In genomic region chr6:142571629-142572360, GRCm38 (mm10) we compare ENCODE assay signal across 8 mouse cellular contexts. TPM values are rescaled to one million over a fixed set of nuclear protein-coding genes. Genes with fewer than 3 reads are reported as not detected.
DNase-seq lines count a peak whose midpoint lies in the region; ATAC-seq lines count a peak whose summit lies in the region.

No protein-coding gene starts in this region.

- H3K4me1 ChIP-seq in lung, embryonic 16.5 days (replicated peaks; ENCODE audit: control insufficient read depth, insufficient read depth, low read length): peaks cover 20% of the 10 kb centered on the region
- peaks cover 23% of the 10 kb centered on the region for H3K4me1 ChIP-seq in forebrain, embryonic 13.5 days
- peaks cover 23% of the 10 kb centered on the region for H3K4me1 ChIP-seq in kidney, embryonic 16.5 days (ENCODE audit: insufficient read depth, low read length)
- H3K4me1 ChIP-seq in midbrain, embryonic 13.5 days (replicated peaks): peaks cover 25% of the 10 kb centered on the region

- H3K27me3 ChIP-seq in lung, embryonic 16.5 days (ENCODE audit: control insufficient read depth, insufficient read depth, low read depth, low read length): peaks cover 20% of the 10 kb centered on the region
- H3K27me3 ChIP-seq in forebrain, embryonic 13.5 days: peaks cover 62% of the 10 kb centered on the region
- H3K27me3 ChIP-seq in kidney, embryonic 16.5 days (ENCODE audit: insufficient read depth, low read length): peaks cover 38% of the 10 kb centered on the region
- peaks cover 64% of the 10 kb centered on the region for H3K27me3 ChIP-seq in midbrain, embryonic 13.5 days

- peak overlapping the region; percentile 48 for H3K9ac ChIP-seq in lung, embryonic 16.5 days (ENCODE audit: low read length)
- peak overlapping the region; percentile 53 for H3K9ac ChIP-seq in forebrain, embryonic 13.5 days
- peak overlapping the region; percentile 71 for H3K9ac ChIP-seq in kidney, embryonic 16.5 days (replicated peaks; ENCODE audit: low read length)
- peak overlapping the region; percentile 53 for H3K9ac ChIP-seq in midbrain, embryonic 13.5 days (replicated peaks)

- no peaks in the 10 kb centered on the region for H3K36me3 ChIP-seq in lung, embryonic 16.5 days (ENCODE audit: control insufficient read depth, insufficient read depth, low read length)
- no peaks in the 10 kb centered on the region for H3K36me3 ChIP-seq in forebrain, embryonic 13.5 days (ENCODE audit: poor library complexity, severe bottlenecking)
- no peaks in the 10 kb centered on the region for H3K36me3 ChIP-seq in kidney, embryonic 16.5 days (ENCODE audit: insufficient read depth, low read length)
- no peaks in the 10 kb centered on the region for H3K36me3 ChIP-seq in midbrain, embryonic 13.5 days

- ATAC-seq in lung, embryonic 16.5 days (ENCODE audit: low read depth): peak; percentile 11; the same call in 1 of the 2 replicates
- ATAC-seq in forebrain, embryonic 13.5 days: peak; percentile 40; the same call in 1 of the 2 replicates
- ATAC-seq in kidney, embryonic 16.5 days (ENCODE audit: low FRiP score, low TSS enrichment): peak; percentile 40; the same call in 1 of the 2 replicates
- ATAC-seq in midbrain, embryonic 13.5 days: peak; percentile 64

- 4% methylated on average over 21 of the region's 21 CpGs for WGBS in lung, embryonic 16.5 days
- WGBS in forebrain, embryonic 13.5 days: 2% methylated on average over 21 of the region's 21 CpGs
- 1% methylated on average over 21 of the region's 21 CpGs for WGBS in kidney, embryonic 16.5 days
- WGBS in midbrain, embryonic 13.5 days: 4% methylated on average over 21 of the region's 21 CpGs

- no peak for DNase-seq in lung, postnatal 10 days
- DNase-seq in left cerebral cortex, adult 9 months (ENCODE audit: low spot score in 2 of 2): no peak
- DNase-seq in cerebellum, adult 11-12 months: no peak
- DNase-seq in right cerebral cortex, postnatal 10 days (ENCODE audit: low spot score in 2 of 2): no peak

- peak overlapping the region; percentile 53 for H3K4me3 ChIP-seq in lung, embryonic 16.5 days (ENCODE audit: low read length)
- H3K4me3 ChIP-seq in forebrain, embryonic 13.5 days: peak overlapping the region; percentile 47
- peak overlapping the region; percentile 60 for H3K4me3 ChIP-seq in kidney, embryonic 16.5 days (ENCODE audit: low read length)
- H3K4me3 ChIP-seq in midbrain, embryonic 13.5 days (replicated peaks): peak overlapping the region; percentile 45

- no peak overlapping the region for H3K27ac ChIP-seq in lung, embryonic 16.5 days (ENCODE audit: low read length)
- H3K27ac ChIP-seq in forebrain, embryonic 13.5 days: no peak overlapping the region
- H3K27ac ChIP-seq in kidney, embryonic 16.5 days (ENCODE audit: low read length): peak overlapping the region; percentile 83
- no peak overlapping the region for H3K27ac ChIP-seq in midbrain, embryonic 13.5 days

- H3K9me3 ChIP-seq in lung, embryonic 16.5 days (ENCODE audit: control insufficient read depth, low read length): no peaks in the 10 kb centered on the region
- H3K9me3 ChIP-seq in forebrain, embryonic 13.5 days (replicated peaks): no peaks in the 10 kb centered on the region
- no peaks in the 10 kb centered on the region for H3K9me3 ChIP-seq in kidney, embryonic 16.5 days (ENCODE audit: low read length)
- H3K9me3 ChIP-seq in midbrain, embryonic 13.5 days: no peaks in the 10 kb centered on the region

- peak overlapping the region; percentile 87 for H3K4me2 ChIP-seq in lung, embryonic 16.5 days (ENCODE audit: low read depth, low read length)
- peak overlapping the region; percentile 87 for H3K4me2 ChIP-seq in forebrain, embryonic 13.5 days
- peak overlapping the region; percentile 91 for H3K4me2 ChIP-seq in kidney, embryonic 16.5 days (replicated peaks; ENCODE audit: low read depth, low read length)
- peak overlapping the region; percentile 90 for H3K4me2 ChIP-seq in midbrain, embryonic 13.5 days (replicated peaks)

RNA-seq across cellular contexts. Expression of gene Kcnj8, which starts 0.4 kb away (rescaled TPM):
- polyA plus RNA-seq in lung, embryonic 16.5 days (2015; fragmentation: Nextera tagmentation; extraction: Ambion mirVana): 17.8 and 18.8 TPM in 2 replicates
- 8.1 and 8.8 TPM in 2 replicates for polyA plus RNA-seq in forebrain, embryonic 13.5 days (2015; fragmentation: Nextera tagmentation; extraction: Ambion mirVana)
- 25.2 and 29.4 TPM in 2 replicates for polyA plus RNA-seq in kidney, embryonic 16.5 days (2015; fragmentation: Nextera tagmentation; extraction: Ambion mirVana)
- polyA plus RNA-seq in midbrain, embryonic 13.5 days (2015; fragmentation: Nextera tagmentation; extraction: Ambion mirVana): 11.0 and 11.4 TPM in 2 replicates

Comparison
In these comparisons a context has a peak if more than half of its experiments do, and no peak if none do; other contexts are left out.
1. ATAC-seq: peak in every context shown above with its lines; median percentile 64 in midbrain, embryonic 13.5 days; 40 in forebrain, embryonic 13.5 days; 40 in kidney, embryonic 16.5 days; 11 in lung, embryonic 16.5 days.